Mouse (Mus musculus): Measurements from ENCODE around the gene Grxcr1.

The Grxcr1 gene

DNA sequence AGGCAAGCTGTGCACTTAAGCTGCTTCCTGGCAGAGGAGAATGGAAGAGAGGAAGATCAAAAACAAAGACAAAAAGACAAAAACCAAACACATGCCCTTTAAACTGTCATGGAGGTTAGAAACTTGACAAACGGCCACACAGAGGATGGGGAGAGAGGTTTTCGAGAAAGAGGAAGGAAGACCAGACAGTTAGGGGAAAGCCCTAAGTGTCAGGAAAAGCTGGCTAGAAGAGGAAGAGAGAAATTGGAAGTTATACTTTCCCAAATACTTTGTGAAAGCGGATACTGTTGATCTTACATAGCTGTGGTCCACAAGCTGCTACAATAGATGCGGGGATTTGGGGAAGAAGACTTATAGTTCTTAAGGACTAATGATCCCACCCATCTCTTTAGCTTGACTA is 17.9 kb downstream of the Grxcr1 start:
- TF ChIP-seq GATA4 (IDR thresholded peaks at IDR 0.05; ENCODE audit: insufficient replicate concordance, low read length) = no peak

DNA sequence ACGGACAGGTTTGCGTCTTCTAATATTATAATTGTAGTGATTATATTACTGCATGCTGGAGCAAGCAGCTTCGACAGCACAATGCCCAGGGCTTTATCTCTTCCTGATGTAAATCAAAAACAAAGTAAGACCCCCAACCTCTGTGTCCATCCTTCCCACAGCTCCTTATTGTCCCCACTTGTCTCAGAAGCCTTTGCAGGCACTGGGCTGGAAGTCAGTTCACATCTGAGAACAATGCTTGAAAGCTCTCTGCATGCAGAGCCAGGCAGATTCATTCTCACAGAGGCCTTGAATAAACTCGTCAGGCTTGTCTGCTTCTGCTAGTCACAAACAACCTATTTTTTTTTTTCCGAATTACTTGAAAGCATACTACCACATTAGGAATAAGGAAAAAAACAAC is 19.5 kb downstream of the Grxcr1 start:
- TF ChIP-seq GATA4 (IDR thresholded peaks at IDR 0.05; ENCODE audit: insufficient replicate concordance, low read length) = no peak

DNA sequence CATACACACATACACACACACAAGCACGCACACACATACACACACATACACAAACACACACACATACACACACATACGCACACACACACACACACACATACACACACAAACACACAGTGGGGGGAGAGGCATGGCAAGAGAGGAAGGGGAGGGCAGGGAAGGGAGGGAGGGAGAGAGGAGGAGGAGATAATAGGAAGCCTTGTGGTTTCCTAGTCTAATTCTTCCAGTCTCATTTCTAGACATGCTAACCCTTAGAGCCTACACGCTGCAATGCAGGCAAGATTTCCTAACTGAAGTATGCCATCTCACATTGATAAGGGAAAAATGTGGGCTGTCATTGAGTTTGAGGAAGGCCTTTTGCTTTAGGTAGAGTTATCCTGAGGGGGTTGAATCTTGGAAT is 25.9 kb downstream of the Grxcr1 start:
- TF ChIP-seq GATA4 (IDR thresholded peaks at IDR 0.05; ENCODE audit: insufficient replicate concordance, low read length) = no peak

DNA sequence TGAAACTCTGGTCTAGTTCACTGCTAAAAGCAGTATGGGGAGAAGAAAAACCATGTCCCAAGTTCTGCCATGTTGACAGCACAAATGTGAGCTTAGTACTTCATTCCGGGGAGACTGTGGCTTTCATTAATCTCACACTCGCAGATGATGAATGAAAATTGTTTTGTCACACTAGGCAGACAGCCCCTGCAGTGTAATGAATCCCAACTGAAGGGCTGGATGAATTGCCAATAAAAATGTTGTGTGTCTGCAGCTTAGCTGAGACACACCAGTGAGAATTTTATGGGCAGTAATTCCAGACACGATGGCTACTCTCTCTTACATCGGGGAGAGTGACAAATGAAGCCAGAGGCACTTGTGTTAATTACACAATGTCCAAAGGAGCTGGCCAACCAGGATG is 37.1 kb downstream of the Grxcr1 start:
- no peak for TF ChIP-seq GATA4 (IDR thresholded peaks at IDR 0.05; ENCODE audit: insufficient replicate concordance, low read length)

DNA sequence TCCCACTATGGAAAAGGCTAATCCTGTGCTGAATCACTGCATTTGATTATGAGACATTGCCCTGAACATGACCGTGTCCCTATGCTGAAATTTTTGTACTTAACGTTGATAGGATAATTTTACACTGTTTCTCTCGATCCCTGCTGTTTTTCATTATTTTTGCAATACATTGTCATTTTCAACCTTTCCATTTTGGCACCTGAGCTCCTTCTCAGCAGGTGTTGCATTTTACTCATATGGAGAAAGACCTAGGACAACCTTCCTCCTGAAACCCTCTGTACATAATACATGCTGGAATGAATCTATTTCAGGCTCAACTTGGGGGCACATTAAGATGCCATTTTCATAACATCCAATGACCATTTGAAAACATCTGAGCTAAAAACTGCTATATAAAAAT is 38.7 kb downstream of the Grxcr1 start:
- TF ChIP-seq GATA4 (IDR thresholded peaks at IDR 0.05; ENCODE audit: insufficient replicate concordance, low read length) = no peak

DNA sequence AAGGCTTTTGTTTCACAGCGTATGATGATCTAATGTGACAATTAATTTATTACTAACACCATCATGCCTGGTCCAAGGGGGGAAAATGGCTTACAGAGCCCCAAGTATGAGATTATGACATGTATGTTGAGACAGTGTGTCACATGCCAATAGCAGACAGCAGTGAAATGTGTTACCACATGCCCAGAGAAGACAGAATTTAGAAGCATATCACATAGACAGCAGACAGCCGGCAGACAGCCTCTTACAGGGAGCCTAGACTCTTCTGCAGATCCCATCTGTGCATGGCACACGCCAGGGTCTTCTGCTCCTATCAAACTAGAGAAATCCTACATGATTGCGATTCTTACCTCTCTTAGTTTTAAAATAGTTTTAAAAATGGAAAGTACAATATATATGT is 40.2 kb downstream of the Grxcr1 start:
- no peak for TF ChIP-seq GATA4 (IDR thresholded peaks at IDR 0.05; ENCODE audit: insufficient replicate concordance, low read length)

DNA sequence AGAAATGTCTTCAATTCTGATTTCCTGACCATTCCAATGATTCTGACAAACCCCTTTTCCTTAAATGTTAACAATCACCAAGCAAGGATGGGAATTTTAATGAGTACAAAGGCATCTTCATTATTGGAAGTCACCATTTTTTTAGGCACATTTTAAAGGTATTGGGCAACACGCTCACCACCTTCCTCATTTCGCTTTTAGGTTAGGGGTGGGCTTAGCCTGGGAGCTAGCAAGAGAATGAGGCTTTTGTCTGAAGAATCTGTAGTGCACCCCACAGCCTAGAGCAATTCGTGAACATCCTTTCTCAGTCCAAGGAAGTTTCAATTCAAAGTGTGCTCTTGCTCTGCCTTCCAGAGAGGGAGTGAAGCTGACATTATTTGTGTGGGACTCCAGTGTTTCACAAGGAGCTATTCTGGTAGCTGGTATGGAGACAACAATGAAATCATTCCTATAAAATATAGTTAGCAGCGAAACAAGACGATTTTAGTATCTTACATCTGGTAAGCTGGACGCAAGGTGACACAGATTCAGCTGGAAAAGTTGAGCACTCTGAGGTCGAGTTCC is 55.0 kb downstream of the Grxcr1 start:
- no peak for TF ChIP-seq GATA4 (IDR thresholded peaks at IDR 0.05; ENCODE audit: insufficient replicate concordance, low read length)

DNA sequence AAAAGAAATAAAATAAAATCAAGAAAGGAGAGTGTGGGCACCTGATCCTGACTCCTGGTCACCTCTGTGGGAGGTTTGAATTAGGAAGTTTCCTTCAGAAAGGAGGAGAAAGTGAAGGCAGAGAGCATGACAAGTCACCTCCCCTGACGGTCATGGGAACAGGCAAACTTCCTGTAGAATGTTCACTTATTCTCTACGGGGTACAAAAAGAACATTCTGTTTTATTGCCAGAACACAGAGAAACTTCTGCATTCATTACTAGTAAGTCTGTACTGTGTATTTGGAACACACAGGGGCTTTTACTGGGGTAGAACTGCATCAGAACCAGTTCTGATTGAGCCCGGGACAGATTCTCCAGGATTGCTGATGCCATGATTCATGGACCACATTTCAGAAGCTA is 55.5 kb downstream of the Grxcr1 start:
- no peak for TF ChIP-seq GATA4 (IDR thresholded peaks at IDR 0.05; ENCODE audit: insufficient replicate concordance, low read length)

DNA sequence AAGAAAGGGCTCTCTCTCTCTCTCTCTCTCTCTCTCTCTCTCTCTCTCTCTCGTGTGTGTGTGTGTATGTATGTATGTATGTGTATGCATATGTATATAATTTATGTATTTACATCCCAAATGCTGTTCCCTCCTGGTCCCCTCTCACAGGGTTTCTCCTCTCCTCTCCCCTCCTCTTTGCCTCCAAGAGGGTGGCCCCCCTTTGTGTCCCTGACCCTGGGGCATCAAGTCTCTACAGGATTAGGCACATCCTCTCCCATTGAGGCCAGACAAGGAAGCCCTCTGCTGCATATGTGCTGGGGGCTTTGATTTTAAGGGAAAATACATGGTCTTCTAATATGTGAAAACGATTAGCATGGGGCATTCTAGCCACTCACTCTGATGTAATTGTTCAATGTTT is 61.5 kb downstream of the Grxcr1 start:
- no peak for TF ChIP-seq GATA4 (IDR thresholded peaks at IDR 0.05; ENCODE audit: insufficient replicate concordance, low read length)

DNA sequence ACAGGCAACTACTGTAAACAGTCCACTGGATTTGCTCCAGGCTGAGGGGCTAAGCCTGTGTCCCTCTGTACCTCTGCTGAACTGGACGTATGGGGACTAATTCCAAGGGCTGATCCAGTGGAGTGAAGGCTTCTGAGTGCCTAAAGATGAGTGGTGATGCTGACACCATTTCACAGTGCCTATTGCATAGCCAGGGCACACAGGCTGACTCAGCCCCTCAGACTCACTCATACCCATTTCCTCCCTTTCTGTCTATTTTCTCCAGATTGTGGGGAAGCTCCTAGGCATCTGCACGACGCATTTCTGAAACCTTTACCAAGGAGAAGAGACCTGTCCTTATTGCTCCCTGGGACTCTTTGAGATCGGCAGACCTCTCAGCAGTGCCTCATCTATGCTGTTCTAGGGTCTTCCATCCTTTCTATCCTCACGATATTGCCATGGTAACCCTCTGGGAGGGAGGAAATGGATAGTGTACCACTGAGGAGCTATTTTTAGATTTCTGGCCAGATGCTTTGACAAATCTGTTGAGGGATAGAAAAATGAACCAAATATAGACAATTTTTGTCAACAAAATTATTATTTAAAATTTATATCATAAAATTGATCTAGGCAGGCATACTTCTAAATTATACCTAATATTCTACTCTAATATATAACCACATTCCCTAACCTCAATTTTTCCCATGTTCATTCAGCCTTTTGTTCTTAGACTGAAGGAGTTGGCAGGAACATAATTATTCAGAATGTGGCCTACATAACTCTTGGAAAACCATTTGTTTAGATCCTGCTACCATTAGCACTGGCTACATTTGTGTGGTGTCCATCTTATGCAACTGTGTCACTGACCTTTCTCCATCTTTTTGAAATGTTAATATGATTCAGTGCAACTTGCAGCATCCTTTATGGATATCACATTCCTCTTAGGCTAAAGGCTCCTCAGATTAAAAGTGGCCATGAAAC is 66.3 kb downstream of the Grxcr1 start:
- TF ChIP-seq GATA4 (IDR thresholded peaks at IDR 0.05; ENCODE audit: insufficient replicate concordance, low read length) = no peak

DNA sequence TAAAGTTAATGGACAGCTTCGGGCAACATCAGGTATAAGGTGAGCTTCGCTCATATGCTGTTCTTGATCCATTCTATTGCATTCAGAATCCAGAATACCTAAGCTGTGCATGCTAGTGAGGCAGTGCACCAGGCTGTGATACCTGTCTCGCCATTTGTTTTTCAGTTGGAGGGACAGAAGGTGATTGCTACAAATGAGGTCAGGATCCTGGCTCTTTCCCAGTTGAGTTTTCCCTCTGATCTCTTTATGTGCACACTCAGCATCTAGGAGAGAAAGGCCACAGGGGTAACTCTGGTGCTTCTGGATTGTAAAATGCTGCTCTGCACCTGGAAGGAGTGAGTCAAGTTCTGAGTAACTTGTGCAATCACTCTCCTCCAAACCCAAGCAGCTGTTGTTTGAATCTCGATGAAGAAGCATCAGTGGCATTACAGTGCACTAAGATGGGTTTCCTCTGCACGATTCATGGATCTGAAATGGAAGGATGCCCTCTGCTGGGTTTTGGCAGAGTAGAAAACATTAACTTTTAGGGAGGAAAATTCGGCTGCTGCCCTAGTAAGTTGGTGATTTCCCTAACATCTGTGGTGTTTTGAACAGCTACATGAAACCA is 80.9 kb downstream of the Grxcr1 start:
- no peak for TF ChIP-seq GATA4 (IDR thresholded peaks at IDR 0.05; ENCODE audit: insufficient replicate concordance, low read length)

DNA sequence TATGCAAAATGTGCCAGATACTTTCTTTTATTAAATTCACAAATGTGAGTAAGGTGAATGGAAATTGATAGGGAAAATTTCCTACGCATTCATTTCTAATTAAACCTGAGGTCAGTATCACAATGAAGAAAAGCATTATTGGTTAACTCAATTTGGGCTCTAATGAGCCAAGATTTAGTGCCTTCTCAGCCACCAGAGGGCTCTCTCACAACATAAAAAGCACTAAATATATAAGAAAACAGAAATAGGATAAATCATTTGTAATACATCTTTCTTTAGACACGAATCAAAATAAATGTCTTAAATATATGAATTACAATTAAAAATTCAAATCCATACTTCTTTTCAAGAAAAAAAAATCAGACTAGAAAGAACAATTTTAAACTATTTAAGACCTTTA is 89.2 kb downstream of the Grxcr1 start:
- no peak for TF ChIP-seq GATA4 (IDR thresholded peaks at IDR 0.05; ENCODE audit: insufficient replicate concordance, low read length)

DNA sequence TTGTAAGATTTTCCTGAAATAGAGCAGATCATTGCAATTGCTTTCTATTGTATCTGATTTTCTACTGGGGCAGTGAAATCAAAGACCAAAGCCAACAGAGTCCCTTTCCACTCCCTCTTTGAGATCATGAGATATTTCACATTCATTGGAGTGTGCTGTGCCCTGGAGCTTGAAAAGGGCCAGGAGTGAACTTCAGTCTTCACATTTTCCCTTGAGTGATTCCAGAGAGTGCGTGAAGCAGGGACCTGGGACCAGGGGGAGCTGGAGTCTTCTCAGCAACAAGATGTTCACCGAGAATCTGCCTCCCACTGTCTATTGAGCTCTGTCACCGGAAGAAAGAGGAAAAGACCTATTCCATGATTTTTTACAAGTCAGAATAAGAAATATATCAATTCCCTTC is 91.2 kb downstream of the Grxcr1 start:
- no peak for TF ChIP-seq GATA4 (IDR thresholded peaks at IDR 0.05; ENCODE audit: insufficient replicate concordance, low read length)

DNA sequence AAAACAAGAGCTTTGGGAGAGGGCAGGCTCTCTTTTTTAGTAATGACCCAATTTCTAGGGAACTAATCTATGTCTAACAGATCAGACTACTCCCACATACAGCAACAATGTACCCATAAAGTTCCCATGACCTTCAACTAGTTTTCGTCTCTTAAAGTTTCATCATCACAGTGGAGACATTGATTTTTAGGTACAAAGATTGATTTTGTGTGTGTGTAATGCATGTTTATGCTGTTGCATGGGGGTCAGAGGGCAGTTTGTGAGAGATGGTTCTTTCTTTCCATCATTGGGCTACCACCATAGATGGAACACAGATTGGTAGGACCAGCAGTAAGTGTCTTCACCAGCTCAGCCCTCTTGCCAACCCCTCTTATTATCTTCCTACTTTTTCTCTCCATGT is 93.8 kb downstream of the Grxcr1 start:
- no peak for TF ChIP-seq GATA4 (IDR thresholded peaks at IDR 0.05; ENCODE audit: insufficient replicate concordance, low read length)

DNA sequence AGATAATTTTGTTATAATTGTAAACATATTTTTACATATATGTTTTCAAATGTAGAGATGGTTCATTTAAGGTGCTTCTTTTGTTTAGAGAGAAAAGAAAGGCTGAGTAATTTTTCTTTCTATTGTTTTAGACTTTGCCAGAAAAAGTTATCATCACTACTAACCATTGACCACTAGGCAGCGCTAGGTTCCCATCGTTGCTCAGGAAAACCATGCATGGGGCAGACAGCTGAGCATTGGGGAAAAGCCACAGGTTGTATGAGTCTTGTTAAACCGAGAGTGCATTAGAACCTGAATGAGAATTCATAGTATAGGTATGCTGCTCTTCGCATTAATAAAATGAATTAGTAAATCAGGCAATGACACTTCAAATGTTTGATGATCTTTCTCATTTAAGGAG is 96.8 kb downstream of the Grxcr1 start:
- no peak for TF ChIP-seq GATA4 (IDR thresholded peaks at IDR 0.05; ENCODE audit: insufficient replicate concordance, low read length)

All from liver, adult (tissue).